In genomic region chr10:84712532-84712931, GRCm38 (mm10) we compare ENCODE assay signal across 18 mouse cellular contexts. TPM values are rescaled to one million over a fixed set of nuclear protein-coding genes. Genes with fewer than 3 reads are reported as not detected.
A peak's percentile ranks its signal among the peaks of the same experiment; 100 is the strongest.
DNase-seq lines count a peak whose midpoint lies in the region; ATAC-seq and TF ChIP-seq lines count a peak whose summit lies in the region.
"Had no signal": no experiment of that assay in that cellular context is flagged by ENCODE, and none has a peak within 500 bp of the region (broad histone marks: within the 10 kb centered on the region; RNA-seq: fewer than 3 reads in every experiment).

No protein-coding gene starts in this region.

- H3K4me2 ChIP-seq in heart, embryonic 13.5 days: peak overlapping the region; percentile 11; the same call in 1 of the 2 replicates
- no peak overlapping the region for H3K4me2 ChIP-seq in heart, embryonic 12.5 days
- no peak overlapping the region for H3K4me2 ChIP-seq in midbrain, embryonic 15.5 days
- no peak overlapping the region for H3K4me2 ChIP-seq in stomach, postnatal 0 days (replicated peaks; ENCODE audit: low read depth)
- H3K4me2 ChIP-seq: liver, embryonic 12.5 days had no signal

- ATAC-seq in heart, embryonic 13.5 days (ENCODE audit: extremely low read depth, insufficient number of reproducible peaks, low FRiP score, low TSS enrichment): no peak
- no peak for ATAC-seq in heart, embryonic 12.5 days (ENCODE audit: insufficient number of reproducible peaks, low FRiP score)
- no peak for ATAC-seq in midbrain, embryonic 15.5 days (replicated peaks)
- no peak for ATAC-seq in stomach, postnatal 0 days (ENCODE audit: low FRiP score, low TSS enrichment)
- ATAC-seq: liver, embryonic 12.5 days had no signal

- no peak for TF ChIP-seq EP300 in stomach, postnatal 0 days (optimal IDR thresholded peaks at IDR 0.05)

- no peaks in the 10 kb centered on the region for H3K9me3 ChIP-seq in heart, embryonic 13.5 days
- no peaks in the 10 kb centered on the region for H3K9me3 ChIP-seq in heart, embryonic 12.5 days (replicated peaks)
- H3K9me3 ChIP-seq in midbrain, embryonic 10.5 days (replicated peaks): no peaks in the 10 kb centered on the region
- H3K9me3 ChIP-seq in midbrain, embryonic 15.5 days: no peaks in the 10 kb centered on the region
- no peaks in the 10 kb centered on the region for H3K9me3 ChIP-seq in stomach, postnatal 0 days (ENCODE audit: control insufficient read depth, low read length)
- H3K9me3 ChIP-seq: forebrain, embryonic 10.5 days; liver, embryonic 12.5 days; megakaryocyte, embryonic 14.5 days had no signal

- peaks cover 31% of the 10 kb centered on the region for H3K4me1 ChIP-seq in heart, embryonic 13.5 days
- peaks cover 31% of the 10 kb centered on the region for H3K4me1 ChIP-seq in heart, embryonic 12.5 days (replicated peaks)
- peaks cover 74% of the 10 kb centered on the region for H3K4me1 ChIP-seq in midbrain, embryonic 10.5 days
- H3K4me1 ChIP-seq in midbrain, embryonic 15.5 days: peaks cover 31% of the 10 kb centered on the region
- H3K4me1 ChIP-seq in stomach, postnatal 0 days (replicated peaks; ENCODE audit: control insufficient read depth, insufficient read depth): no peaks in the 10 kb centered on the region

- no peak for DNase-seq in midbrain, embryonic 10.5 days (ENCODE audit: low spot score)
- peak; percentile 49 for DNase-seq in kidney, adult 18-20 months
- peak; percentile 50 for DNase-seq in stomach, postnatal 0 days (ENCODE audit: low spot score)
- DNase-seq in adrenal gland, adult 2 months: no peak
- DNase-seq in MN1 (ENCODE audit: low spot score): no peak
- DNase-seq: B cell, adult 2 months; cerebellum, adult 11 months; right cerebral cortex, adult 18-20 months; thymus, postnatal 14 days had no signal

- TF ChIP-seq CTCF in stomach, postnatal 0 days (IDR thresholded peaks at IDR 0.05; ENCODE audit: low read depth): no peak

- H3K27me3 ChIP-seq in heart, embryonic 13.5 days (replicated peaks): no peaks in the 10 kb centered on the region
- no peaks in the 10 kb centered on the region for H3K27me3 ChIP-seq in heart, embryonic 12.5 days (replicated peaks)
- peaks cover 31% of the 10 kb centered on the region; the same call in 1 of the 2 replicates for H3K27me3 ChIP-seq in midbrain, embryonic 10.5 days (ENCODE audit: low read depth, poor library complexity, severe bottlenecking)
- 0 out of 2 replicates have a peak, but pooled peaks cover 4% of the 10 kb centered on the region for H3K27me3 ChIP-seq in midbrain, embryonic 15.5 days (replicated peaks)
- H3K27me3 ChIP-seq in stomach, postnatal 0 days (ENCODE audit: control insufficient read depth, insufficient read depth, low read length): no peaks in the 10 kb centered on the region
- H3K27me3 ChIP-seq: liver, embryonic 12.5 days; megakaryocyte, embryonic 14.5 days had no signal

- H3K27ac ChIP-seq in heart, embryonic 13.5 days (replicated peaks): peak overlapping the region; percentile 50; the same call in 1 of the 2 replicates
- H3K27ac ChIP-seq in heart, embryonic 12.5 days (ENCODE audit: poor library complexity, severe bottlenecking): no peak overlapping the region
- peak overlapping the region; percentile 89 for H3K27ac ChIP-seq in midbrain, embryonic 10.5 days (replicated peaks)
- no peak overlapping the region for H3K27ac ChIP-seq in midbrain, embryonic 15.5 days
- H3K27ac ChIP-seq in stomach, postnatal 0 days (replicated peaks): no peak overlapping the region
- H3K27ac ChIP-seq: forebrain, embryonic 10.5 days; liver, embryonic 12.5 days had no signal

- 63% methylated on average over 6 of the region's 6 CpGs for WGBS in heart, embryonic 13.5 days
- 69% methylated on average over 6 of the region's 6 CpGs for WGBS in heart, embryonic 12.5 days
- 72% methylated on average over 6 of the region's 6 CpGs for WGBS in midbrain, embryonic 10.5 days
- 44% methylated on average over 6 of the region's 6 CpGs for WGBS in midbrain, embryonic 15.5 days
- 54% methylated on average over 6 of the region's 6 CpGs for whole genome bisulfite sequencing in stomach, postnatal 0 days

- no peak overlapping the region for H3K9ac ChIP-seq in heart, embryonic 13.5 days
- H3K9ac ChIP-seq in heart, embryonic 12.5 days: no peak overlapping the region
- no peak overlapping the region for H3K9ac ChIP-seq in midbrain, embryonic 15.5 days
- H3K9ac ChIP-seq in stomach, postnatal 0 days (ENCODE audit: low read length): no peak overlapping the region
- H3K9ac ChIP-seq: liver, embryonic 12.5 days had no signal

- peaks cover 42% of the 10 kb centered on the region for H3K36me3 ChIP-seq in heart, embryonic 13.5 days
- peaks cover 28% of the 10 kb centered on the region for H3K36me3 ChIP-seq in heart, embryonic 12.5 days
- peaks cover 36% of the 10 kb centered on the region for H3K36me3 ChIP-seq in midbrain, embryonic 10.5 days
- no peaks in the 10 kb centered on the region for H3K36me3 ChIP-seq in midbrain, embryonic 15.5 days (replicated peaks)
- peaks cover 2% of the 10 kb centered on the region for H3K36me3 ChIP-seq in stomach, postnatal 0 days (ENCODE audit: control insufficient read depth, insufficient read depth, low read length)

- H3K4me3 ChIP-seq in heart, embryonic 13.5 days: no peak overlapping the region
- H3K4me3 ChIP-seq in heart, embryonic 12.5 days: no peak overlapping the region
- no peak overlapping the region for H3K4me3 ChIP-seq in midbrain, embryonic 10.5 days
- H3K4me3 ChIP-seq in midbrain, embryonic 15.5 days: no peak overlapping the region
- no peak overlapping the region for H3K4me3 ChIP-seq in stomach, postnatal 0 days (ENCODE audit: low read depth, low read length)
- H3K4me3 ChIP-seq: forebrain, embryonic 10.5 days; liver, embryonic 12.5 days; megakaryocyte, embryonic 14.5 days had no signal

RNA-seq across cellular contexts. Expression of gene Rfx4, which starts 43.3 kb away (rescaled TPM):
- polyA plus RNA-seq in heart, embryonic 13.5 days (2015; fragmentation: Nextera tagmentation; extraction: Ambion mirVana): not detected in 2 replicates
- polyA plus RNA-seq in heart, embryonic 12.5 days (2016; fragmentation: Nextera tagmentation; extraction: Ambion mirVana): 0.19 and 0.42 TPM in 2 replicates
- 61.8 and 70.6 TPM in 2 replicates for polyA plus RNA-seq in midbrain, embryonic 10.5 days (2016; fragmentation: Nextera tagmentation; extraction: Ambion mirVana)
- polyA plus RNA-seq in midbrain, embryonic 15.5 days (2015; fragmentation: Nextera tagmentation; extraction: Ambion mirVana): 16.1 and 17.2 TPM in 2 replicates
- not detected in 2 replicates for polyA plus RNA-seq in stomach, postnatal 0 days (2015; fragmentation: Nextera tagmentation; extraction: Ambion mirVana)
- under 1 TPM in 1 of 2 experiments, not detected in 1; 0.10 TPM for total RNA-seq in adrenal gland, adult 2 months (2021)
- polyA plus RNA-seq in adrenal gland, adult 2 months (2012; rRNA removed): 0.06 TPM in 1 of 2 replicates, not detected in the other
- total RNA-seq: gastrocnemius, adult 18-20 months; hematopoietic stem cell, adult 5-6 weeks; MEL had no signal
- polyA plus RNA-seq: liver, embryonic 12.5 days had no signal

Comparison
In these comparisons a context has a peak if more than half of its experiments do, and no peak if none do; other contexts are left out.
1. H3K27ac ChIP-seq: peak in heart, embryonic 13.5 days (single experiment) and midbrain, embryonic 10.5 days (single experiment); none in heart, embryonic 12.5 days (single experiment), midbrain, embryonic 15.5 days (single experiment) and stomach, postnatal 0 days (single experiment).
2. DNase-seq: peak in kidney, adult 18-20 months (single experiment) and stomach, postnatal 0 days (single experiment); none in midbrain, embryonic 10.5 days (single experiment), adrenal gland, adult 2 months (single experiment) and MN1 (single experiment).
3. RNA of gene Rfx4, which starts 43.3 kb away (polyA plus RNA-seq): 61.8 to 70.6 TPM in midbrain, embryonic 10.5 days and 16.1 to 17.2 TPM in midbrain, embryonic 15.5 days; 0.19 to 0.42 TPM in heart, embryonic 12.5 days, not detected in heart, embryonic 13.5 days, not detected in stomach, postnatal 0 days and 0.06 TPM in adrenal gland, adult 2 months; every median in the first group is over 10 times any median in the second.